Mouse (Mus musculus) embryo, embryonic 11 days (tissue): ENCODE measurements around the gene Arhgef18.

Experiments used
- DNase-seq: peaks from one replicate; pipeline ENCODE4 v3.0.0-alpha.2; 2015

Gene Arhgef18

GRCm38 (mm10) chr8:3464309-3464708 is 71.5 kb downstream of the Arhgef18 start:
- peak; percentile 70 for DNase-seq

GRCm38 (mm10) chr8:3467006-3467885 is 74.4 kb downstream of the Arhgef18 start, which contains the start of gene Pex11g:
TSS of gene Pex11g (minus strand) at chr8:3467680.
- DNase-seq, result peak; percentile 99

GRCm38 (mm10) chr8:3467886-3468545 is 75.2 kb downstream of the Arhgef18 start:
- DNase-seq, result peak; percentile 13

GRCm38 (mm10) chr8:3468838-3469237 is 76.0 kb downstream of the Arhgef18 start:
- DNase-seq, result peak; percentile 17

- no peak for DNase-seq
Measured at GRCm38 (mm10) chr8:3470562-3470961, 77.8 kb downstream of the Arhgef18 start, which contains the start of gene Tex45. TSS of gene Tex45 (plus strand) at chr8:3470862.

GRCm38 (mm10) chr8:3475715-3476429 is 83.1 kb downstream of the Arhgef18 start:
- peak; percentile 46 for DNase-seq

- DNase-seq, result no peak
Measured at GRCm38 (mm10) chr8:3480221-3480785, 87.5 kb downstream of the Arhgef18 start.

- DNase-seq, result no peak
Measured at GRCm38 (mm10) chr8:3481605-3482004, 88.8 kb downstream of the Arhgef18 start.

GRCm38 (mm10) chr8:3482240-3482740 is 89.5 kb downstream of the Arhgef18 start:
- DNase-seq, result no peak

GRCm38 (mm10) chr8:3483546-3483945 is 90.7 kb downstream of the Arhgef18 start:
- DNase-seq, result no peak

GRCm38 (mm10) chr8:3485192-3485591 is 92.4 kb downstream of the Arhgef18 start:
- no peak for DNase-seq

- DNase-seq, result peak; percentile 93
Measured at GRCm38 (mm10) chr8:3492901-3493844, 100.4 kb downstream of the Arhgef18 start, which contains the start of gene Zfp358. TSS of gene Zfp358 (plus strand) at chr8:3493138.

- DNase-seq, result peak; percentile 29
Measured at GRCm38 (mm10) chr8:3493845-3494208, 101.0 kb downstream of the Arhgef18 start.

GRCm38 (mm10) chr8:3495578-3496427 is 103.0 kb downstream of the Arhgef18 start:
- no peak for DNase-seq

- DNase-seq, result no peak
Measured at GRCm38 (mm10) chr8:3496428-3496748, 103.6 kb downstream of the Arhgef18 start.

- DNase-seq, result no peak
Measured at GRCm38 (mm10) chr8:3498583-3498982, 105.8 kb downstream of the Arhgef18 start.

GRCm38 (mm10) chr8:3499751-3500150 is 106.9 kb downstream of the Arhgef18 start:
- DNase-seq, result no peak

- DNase-seq, result peak; percentile 99
Measured at GRCm38 (mm10) chr8:3500235-3501090, 107.7 kb downstream of the Arhgef18 start, which contains the start of gene Mcoln1. TSS of gene Mcoln1 (plus strand) at chr8:3500457.

GRCm38 (mm10) chr8:3502217-3502616 is 109.4 kb downstream of the Arhgef18 start:
- DNase-seq, result no peak
